Mouse (Mus musculus) gastrocnemius, postnatal 4 days (tissue): ENCODE measurements at regions not wholly inside any gene's neighbourhood (a gene's known extent, or its start where the extent isn't known, plus 50 kb on each side); places are given as distances from the start of the nearest gene placed in this dataset.

Source experiments
- DNase-seq, 2 experiments: peaks; one replicate each; pipeline ENCODE4 v3.0.0; 2021 to 2022; ENCODE audit warnings: low spot score in 2 of 2, mixed read lengths in 2 of 2

DNA sequence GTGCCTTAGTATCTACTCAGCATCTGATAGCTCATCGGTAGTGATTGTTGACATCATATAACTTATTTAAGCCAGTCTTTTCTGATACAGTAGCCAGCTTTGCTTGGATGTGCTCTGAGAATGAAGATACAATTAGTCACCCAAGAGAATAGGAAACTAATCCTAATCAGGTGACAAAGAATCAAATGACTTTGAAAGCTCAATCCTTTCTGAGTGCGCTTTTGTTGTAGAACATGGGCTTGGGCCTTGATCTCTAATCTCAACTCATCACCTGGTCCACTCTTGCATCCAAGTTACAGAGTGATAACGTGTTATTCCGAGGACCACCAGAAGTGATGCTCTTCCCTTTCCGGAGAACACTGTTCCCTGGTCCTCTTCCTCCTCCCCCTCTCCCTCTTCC, 86.9 kb upstream of the Cpm start:
- DNase-seq = no peak

DNA sequence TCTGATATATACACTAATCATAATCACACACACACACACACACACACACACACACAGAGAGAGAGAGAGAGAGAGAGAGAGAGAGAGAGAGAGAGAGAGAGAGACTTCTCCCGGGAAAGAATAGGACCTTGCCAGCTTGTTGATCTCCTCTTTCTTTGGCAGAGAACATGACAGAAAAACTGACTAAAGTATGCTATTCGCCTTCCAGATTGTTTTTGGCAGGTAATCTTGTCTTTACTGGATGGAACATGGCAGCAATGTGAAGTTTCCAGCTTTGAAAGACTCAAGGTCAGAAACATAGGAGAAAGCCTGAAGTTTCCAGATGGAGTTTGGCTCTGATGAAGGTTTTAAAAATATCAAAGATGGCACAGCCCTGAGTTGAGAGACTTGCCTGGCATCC, 87.8 kb upstream of the Cpm start:
- no peak for DNase-seq

GRCm38 (mm10) chr10:117540747-117541398, 88.4 kb upstream of the Cpm start:
- no peak for DNase-seq

- no peak for DNase-seq
These were observed 89.1 kb upstream of the Cpm start for GRCm38 (mm10) chr10:117540112-117540594.

DNA sequence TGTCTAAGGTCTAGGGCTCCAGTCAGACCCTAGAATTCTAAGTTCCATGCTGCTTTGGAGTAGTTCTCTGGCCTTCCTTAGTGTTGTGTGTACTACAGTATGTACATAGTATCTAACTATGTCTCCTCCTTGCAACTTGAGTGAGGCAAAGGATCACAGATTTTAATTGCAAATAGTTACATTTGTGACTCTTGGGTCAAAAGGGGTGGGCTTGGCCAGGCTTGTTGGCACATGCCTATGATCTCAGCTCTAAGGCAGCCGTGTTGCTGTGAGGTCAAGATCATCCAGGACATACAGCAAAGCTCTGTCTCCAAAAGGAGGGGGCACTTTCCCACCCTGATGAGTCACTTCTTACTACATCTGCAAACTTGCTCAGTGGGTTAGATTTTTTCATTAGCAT, 89.8 kb upstream of the Cpm start:
- DNase-seq = no peak

DNA sequence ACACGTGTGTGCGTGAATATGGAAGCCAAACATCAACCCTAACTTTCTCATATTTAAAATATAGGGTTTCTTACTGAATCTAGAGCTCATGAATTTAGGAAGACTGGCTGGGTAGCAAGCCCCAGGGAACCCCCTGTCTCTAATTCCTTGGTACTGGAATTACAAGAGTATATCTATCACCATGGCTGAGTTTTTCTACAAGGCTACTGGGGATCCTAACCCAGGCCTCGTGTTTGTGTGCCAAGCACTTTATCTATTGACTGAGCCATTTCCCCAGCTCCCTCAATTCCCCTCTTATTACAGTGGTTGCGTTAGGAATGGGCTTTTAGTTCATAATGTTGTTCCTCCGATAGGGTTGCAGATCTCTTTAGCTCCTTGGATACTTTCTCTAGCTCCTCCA, 90.6 kb upstream of the Cpm start:
- no peak for DNase-seq

- DNase-seq = no peak
These were observed 92.3 kb upstream of the Cpm start for GRCm38 (mm10) chr10:117536769-117537599.

GRCm38 (mm10) chr10:117535843-117536242, 93.5 kb upstream of the Cpm start:
- no peak for DNase-seq

GRCm38 (mm10) chr10:117534992-117535719, 94.1 kb upstream of the Cpm start:
- DNase-seq = no peak

DNA sequence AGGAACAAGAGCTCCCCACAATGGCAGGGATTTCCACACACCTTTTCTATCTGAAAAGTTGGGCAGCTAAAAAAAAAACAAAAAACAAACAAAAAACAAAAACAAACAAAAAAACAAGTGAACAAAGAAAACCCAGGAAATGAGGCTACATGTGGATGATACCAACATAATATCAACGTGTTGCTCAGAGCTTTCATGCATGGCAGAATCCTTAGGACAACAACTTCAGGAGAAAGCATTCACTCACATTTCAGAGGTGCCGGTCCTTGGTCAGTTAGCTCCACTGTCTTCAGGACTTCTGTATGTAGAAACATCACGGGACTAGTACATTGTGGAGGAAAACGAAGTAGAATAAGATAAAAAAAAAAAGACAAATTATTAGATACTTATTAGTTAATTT, 94.8 kb upstream of the Cpm start:
- DNase-seq = no peak

DNA sequence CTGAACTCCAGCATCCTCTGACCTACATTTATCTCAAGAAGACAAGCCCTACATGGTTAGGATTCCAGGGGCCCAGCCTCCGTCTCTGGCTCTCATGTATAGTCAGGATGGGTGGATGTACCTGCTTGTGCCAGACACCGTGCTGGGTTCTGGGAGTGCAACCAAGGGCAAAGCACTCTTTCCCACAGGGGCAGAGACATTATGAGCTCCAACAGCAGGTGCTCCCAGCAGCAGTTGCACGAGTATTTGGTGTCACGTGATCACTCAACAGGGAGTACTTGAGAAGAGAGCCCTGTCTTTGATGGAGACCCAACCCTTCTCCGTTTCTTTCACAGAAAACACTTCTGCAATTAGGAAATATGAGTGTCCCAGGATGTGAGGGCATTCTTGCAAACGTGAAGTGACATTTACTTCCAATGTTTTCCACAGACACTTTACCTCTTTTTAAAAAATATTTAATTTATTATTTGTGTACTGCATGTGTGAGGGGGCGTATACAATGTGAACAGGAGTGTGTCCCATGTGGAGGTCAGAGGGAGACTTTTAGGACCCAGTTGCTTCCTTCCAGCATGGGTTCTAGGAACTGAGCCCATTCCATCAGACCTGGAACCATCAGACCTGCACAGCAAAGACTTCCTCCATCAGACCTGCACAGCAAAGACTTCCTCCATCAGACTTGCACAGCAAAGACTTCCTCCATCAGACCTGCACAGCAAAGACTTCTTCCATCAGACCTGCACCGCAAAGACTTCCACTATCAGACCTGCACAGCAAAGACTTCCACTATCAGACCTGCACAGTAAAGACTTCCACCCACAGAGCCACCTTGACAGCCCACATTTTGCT, 95.5 kb upstream of the Cpm start:
- DNase-seq = no peak

DNA sequence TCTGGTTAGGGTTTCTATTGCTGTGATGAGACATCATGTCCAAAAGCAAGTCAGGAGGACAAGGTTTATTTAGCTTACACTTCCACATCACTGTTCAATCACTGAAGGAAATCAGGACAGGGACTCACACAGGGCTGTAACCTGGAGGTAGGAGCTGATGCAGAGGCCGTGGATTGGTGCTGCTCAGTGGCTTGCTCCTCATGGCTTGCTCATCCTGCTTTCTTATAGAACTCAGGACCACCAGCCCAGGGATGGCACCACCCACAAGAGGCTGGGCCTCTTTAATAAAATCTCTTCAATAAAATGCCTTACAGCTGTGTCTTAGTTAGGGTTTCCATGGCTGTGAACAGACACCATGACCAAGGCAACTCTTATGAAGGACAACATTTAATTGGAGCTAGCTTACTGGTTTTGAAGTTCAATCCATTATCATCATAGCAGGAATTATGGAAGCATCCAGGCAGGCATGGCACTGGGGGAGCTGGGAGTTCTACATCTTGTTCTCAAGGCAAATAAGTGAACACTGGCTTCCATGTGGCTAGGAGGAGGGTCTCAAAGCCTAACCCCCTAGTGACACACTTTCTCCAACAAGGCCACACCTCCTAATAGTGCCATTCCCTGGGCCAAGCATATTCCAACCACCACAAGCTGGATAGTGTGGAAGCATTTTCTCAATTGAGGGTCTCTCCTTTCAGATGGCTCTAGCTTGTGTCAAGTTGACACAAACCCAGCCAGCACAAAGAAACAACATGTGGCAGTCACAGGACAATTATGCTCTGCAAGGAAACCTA, 96.4 kb upstream of the Cpm start:
- DNase-seq = no peak

DNA sequence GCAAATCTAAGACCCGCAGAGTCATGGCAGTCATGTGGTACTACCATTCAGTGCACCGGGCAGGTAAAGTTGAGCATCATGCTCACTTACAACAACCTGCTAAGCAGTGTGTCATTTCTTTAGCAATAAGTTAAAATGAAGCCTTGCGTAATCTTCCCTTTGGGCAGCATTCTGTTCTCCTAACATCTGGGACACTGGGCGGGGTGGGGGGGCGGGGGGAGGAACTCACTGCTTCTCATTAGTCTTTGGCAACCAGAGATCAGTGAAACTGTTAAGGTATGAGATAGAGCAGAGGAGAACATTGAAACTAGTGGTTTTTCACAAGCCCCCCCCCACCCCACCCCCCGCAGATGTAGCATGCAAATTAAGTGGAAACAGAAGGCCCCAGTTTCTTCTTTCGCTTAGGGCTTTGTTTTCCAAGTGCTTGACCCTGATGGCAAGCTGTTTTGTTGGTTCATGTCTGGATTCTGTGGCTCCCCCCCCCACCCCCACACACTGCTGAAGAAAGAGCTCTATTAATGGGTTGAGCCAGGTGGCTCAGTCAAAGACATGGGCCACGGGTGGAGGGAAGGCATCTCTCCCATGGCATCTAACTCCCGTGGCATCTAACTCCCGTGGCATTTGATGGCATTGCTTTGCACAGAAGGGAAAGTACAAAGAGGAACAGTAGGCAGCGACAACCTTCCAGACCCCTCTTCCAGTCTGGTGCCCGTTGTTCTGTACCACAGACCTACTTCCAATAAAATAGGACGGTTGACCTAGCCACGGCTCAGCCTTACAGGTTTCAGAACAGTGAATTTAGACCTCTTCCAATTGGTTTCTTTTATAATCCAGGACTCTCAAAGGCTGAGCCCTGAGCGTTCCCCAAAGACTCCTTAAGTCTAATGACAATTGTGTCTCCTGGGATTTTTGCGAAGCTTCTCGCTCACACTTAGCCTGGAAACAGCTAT, 97.2 kb upstream of the Cpm start:
- no peak for DNase-seq

DNA sequence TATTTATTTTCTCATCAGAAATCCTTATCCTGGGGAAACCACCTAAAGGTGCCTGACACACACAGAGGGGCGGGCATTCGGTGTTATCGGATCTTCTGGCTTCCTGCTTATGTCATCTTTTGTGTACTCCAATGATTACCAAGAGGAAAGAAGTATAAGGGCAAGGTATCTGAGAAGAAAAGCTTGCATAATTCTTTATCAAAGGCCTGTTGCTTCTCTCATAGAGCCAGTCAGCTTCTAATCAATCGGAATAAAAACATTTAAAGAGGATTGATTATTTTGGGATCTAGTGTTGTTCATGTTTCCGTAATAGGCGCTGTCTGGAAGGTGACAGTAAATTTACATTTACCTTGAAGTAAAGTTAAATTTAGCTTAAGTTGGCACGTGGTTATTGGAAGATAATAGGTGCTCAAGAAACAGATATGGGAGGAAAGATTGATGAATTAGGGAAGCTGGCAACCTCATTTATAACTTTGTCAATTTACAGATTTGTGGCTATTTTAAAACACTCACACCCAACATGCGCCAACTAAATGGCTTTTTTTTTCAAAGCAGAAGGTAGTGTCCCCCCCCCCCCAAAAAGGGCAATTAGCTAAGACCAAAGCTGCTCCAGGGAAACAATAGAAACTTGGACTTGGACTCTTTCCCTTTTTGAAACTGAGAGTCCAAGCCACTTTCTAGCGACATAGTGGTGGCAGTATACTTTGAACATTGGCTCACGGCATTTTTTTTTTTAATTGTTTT, 98.3 kb upstream of the Cpm start:
- DNase-seq = no peak

DNA sequence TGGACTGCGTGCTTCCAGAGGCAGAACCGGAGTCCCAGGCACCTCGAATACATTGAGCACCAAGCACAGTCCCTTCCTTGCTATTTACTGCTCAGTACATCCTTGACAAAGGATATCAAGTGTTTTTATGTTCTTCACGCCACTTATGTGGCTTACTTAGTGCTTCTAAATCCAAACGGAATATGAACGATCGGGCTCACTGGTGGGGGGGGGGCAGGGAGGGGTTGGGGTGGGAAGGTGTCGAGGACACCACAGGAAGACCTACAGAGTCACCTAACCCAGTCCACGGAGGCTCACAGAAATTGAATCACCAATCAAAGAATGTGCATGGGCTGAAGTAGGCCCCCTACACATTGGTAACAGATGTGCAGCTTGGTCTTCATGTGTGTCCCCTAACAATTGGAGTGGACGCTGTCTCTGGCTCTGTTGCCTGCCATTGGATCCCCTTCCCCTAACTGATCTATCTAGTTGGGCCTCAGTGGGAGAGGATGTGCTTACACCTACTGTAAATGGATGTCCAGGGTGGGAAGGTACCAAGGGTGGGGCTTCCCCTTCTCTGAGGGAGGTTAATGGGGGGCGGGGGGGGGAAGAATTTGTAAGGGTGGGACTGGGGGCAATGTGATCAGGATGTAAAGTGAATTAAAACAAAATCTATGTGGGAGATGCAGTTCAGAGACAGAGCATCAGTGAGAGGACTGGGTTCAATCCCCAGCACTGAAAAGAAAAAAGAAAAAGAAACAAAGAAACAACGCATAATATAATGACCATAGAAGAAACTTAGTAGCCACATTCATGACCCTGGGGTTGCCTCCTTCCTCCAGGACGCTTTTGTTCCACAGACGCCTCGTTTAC, 99.1 kb upstream of the Cpm start:
- DNase-seq = no peak

DNA sequence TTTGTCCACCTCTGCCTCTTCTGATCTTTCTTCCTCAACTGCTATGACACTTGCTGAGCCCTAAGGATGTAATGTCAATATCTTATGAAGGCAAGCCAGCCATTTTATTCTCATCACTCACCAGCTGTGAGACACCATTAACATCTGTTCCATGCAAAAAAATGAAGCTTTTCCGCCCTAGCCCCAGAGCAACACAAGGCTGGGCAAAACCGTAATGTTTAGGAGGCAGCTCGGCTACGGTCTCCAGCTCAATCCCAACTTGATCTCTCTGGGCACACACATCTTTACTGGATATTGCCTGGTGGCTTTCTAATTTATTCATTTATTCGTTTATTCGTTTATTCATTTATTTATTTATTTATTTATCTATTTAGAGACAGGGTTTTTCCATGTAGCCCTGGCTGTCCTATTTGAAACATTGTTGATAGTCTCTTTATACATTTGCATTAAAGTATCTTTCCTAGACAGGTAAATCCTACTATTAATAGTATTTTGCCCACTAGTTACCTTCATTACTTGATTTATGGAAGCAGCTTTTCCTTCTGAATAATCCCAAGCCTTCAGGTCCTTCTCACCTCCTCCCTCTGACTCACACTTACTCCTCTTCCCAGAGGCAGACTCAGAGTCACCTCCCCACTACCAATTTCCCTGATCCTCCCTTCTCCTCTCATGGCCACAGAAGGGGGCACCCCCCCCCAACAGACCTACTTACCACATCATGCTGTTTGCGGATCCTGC, 99.9 kb upstream of the Cpm start:
- DNase-seq = no peak
